Mouse (Mus musculus): ENCODE measurements around the gene Ackr4. TPM values are rescaled to one million over a fixed set of nuclear protein-coding genes. Genes with fewer than 3 reads are reported as not detected.

Gene Ackr4
- not detected in 2 replicates for polyA plus RNA-seq (2012; ENCODE audit: insufficient read depth, low replicate concordance)

DNA sequence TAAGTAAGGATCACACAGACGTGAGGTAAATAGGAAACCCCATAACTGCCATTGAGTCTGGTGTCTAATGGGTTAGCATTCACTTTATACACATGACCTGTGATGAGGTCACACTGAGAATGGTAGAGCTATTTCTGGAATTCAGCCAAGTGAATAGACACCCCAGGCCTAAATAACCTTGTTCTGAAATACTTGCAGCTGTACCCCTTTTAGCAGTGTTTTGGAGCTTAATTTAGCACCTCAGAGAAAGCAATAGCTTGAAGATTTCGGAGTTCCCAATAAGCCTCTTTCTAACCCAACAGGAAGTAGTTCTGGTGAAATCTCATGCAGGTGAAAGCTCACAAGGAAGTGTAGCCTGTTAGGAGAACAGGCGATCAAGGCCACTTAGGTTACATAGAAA is at the start of gene Ackr4:
Gene Ackr4 (minus strand): TSS at position 101 of the 400 bp plus-strand sequence.
- Histone ChIP-seq H3K4me3 (replicated peaks) (no peak within 1 kb of the TSS), H3K4me1 (peaks cover 14% of the 10 kb centered on the region), H3K9me3 (no peaks in the 10 kb centered on the region), H3K27me3 (replicated peaks) (peaks cover 5% of the 10 kb centered on the region), H3K36me3 (replicated peaks; ENCODE audit: low read length) (peaks cover 45% of the 10 kb centered on the region)
- no peak for TF ChIP-seq FLI1 (IDR thresholded peaks at IDR 0.05; ENCODE audit: low read length)

DNA sequence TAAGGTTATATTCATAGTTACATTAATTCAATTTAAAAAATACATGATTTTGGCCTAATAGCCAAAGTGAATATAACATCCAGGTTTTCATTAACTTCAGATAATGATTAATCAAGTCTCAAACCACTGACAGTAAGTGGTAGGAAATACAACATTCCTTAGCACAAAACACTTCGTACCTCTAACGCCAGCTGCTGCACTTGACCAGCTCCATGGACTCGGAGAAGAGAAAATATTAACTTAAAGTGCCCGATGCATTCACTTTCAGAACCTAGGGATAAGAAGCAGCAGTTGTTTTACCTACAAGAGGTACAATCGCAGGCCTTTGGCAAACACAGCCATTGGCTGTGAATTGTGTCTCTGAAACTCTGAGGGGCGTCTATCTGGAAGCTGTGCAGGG is 45.6 kb upstream of the Ackr4 start:
- Histone ChIP-seq H3K9me3 (no peaks in the 10 kb centered on the region), H3K27me3 (replicated peaks) (no peaks in the 10 kb centered on the region), H3K4me1 (no peaks in the 10 kb centered on the region), H3K36me3 (replicated peaks; ENCODE audit: low read length) (peaks cover 92% of the 10 kb centered on the region), H3K4me3 (replicated peaks) (no peak overlapping the region)
- TF ChIP-seq GATA1 (IDR thresholded peaks at IDR 0.05; ENCODE audit: borderline replicate concordance, low read length) (no peak), FLI1 (IDR thresholded peaks at IDR 0.05; ENCODE audit: low read length) (no peak)

DNA sequence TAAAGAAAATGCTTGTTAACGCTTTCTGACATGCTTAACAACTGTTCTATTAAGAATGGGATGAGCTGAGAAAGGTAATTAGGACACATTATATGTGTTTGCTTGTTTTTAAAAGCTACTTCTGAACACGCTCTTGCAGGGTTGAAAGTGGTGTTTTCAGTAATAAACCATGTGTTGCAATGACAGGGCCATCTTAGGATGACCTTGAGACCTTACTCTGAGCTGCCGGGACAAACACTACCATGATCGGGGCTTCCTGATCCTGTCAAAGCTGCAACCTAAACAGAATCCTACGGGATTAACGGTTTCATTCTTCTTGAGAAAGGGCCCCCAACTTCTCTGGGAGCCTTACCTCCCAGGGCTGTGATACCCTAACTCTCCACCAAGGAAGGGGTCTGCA is 44.9 kb upstream of the Ackr4 start:
- H3K4me1 ChIP-seq = no peaks in the 10 kb centered on the region
- no peaks in the 10 kb centered on the region for H3K9me3 ChIP-seq
- peaks cover 92% of the 10 kb centered on the region for H3K36me3 ChIP-seq (replicated peaks; ENCODE audit: low read length)
- no peaks in the 10 kb centered on the region for H3K27me3 ChIP-seq (replicated peaks)
- TF ChIP-seq FLI1 (IDR thresholded peaks at IDR 0.05; ENCODE audit: low read length) (no peak), GATA1 (IDR thresholded peaks at IDR 0.05; ENCODE audit: borderline replicate concordance, low read length) (no peak)
- no peak overlapping the region for H3K4me3 ChIP-seq (replicated peaks)

DNA sequence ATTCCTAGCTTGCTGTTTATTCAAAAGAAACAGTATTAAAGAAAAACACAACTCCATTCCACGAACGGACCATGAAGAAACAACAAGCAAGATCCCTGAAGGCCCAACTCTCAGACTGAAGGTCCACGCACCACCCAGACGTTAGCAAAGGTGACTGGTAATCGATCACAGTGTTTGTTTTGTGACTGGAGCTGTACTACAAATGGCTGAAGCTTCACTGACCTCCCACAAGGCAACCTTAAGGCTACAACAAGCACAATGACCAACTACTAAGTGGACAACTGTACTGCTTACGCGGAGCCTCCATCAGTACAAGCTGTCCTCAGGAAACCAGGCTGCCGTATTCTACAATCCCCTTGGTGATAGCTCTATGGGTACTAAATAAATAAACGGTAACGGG is 43.3 kb upstream of the Ackr4 start:
- Histone ChIP-seq H3K4me3 (replicated peaks) (no peak overlapping the region), H3K9me3 (no peaks in the 10 kb centered on the region), H3K36me3 (replicated peaks; ENCODE audit: low read length) (peaks cover 92% of the 10 kb centered on the region), H3K4me1 (no peaks in the 10 kb centered on the region), H3K27me3 (replicated peaks) (no peaks in the 10 kb centered on the region)
- TF ChIP-seq GATA1 (IDR thresholded peaks at IDR 0.05; ENCODE audit: borderline replicate concordance, low read length) = no peak
- no peak for TF ChIP-seq FLI1 (IDR thresholded peaks at IDR 0.05; ENCODE audit: low read length)

DNA sequence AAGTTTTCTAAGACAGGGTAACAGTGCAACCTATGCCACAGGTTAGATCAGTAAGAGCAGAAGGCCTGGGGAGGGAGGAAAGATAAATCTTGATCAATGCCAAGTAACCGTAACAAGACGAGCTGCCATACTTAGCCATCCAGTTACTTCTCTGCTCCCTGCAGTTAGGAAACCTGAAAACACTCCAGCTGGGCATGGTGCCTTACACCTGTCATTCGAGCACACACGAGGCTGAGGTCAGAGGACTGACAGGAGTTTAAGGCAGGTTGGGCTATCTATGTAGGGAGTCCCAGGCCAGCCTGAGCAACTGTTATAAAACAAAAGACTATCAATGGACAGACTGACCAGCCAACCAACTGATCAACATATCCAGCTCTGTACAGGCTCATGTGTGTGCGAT is 39.2 kb upstream of the Ackr4 start:
- no peak for TF ChIP-seq FLI1 (IDR thresholded peaks at IDR 0.05; ENCODE audit: low read length)
- TF ChIP-seq GATA1 (IDR thresholded peaks at IDR 0.05; ENCODE audit: borderline replicate concordance, low read length) = no peak
- H3K27me3 ChIP-seq (replicated peaks) = no peaks in the 10 kb centered on the region
- H3K4me1 ChIP-seq = no peaks in the 10 kb centered on the region
- peaks cover 92% of the 10 kb centered on the region for H3K36me3 ChIP-seq (replicated peaks; ENCODE audit: low read length)
- no peak overlapping the region for H3K4me3 ChIP-seq (replicated peaks)
- H3K9me3 ChIP-seq = no peaks in the 10 kb centered on the region

DNA sequence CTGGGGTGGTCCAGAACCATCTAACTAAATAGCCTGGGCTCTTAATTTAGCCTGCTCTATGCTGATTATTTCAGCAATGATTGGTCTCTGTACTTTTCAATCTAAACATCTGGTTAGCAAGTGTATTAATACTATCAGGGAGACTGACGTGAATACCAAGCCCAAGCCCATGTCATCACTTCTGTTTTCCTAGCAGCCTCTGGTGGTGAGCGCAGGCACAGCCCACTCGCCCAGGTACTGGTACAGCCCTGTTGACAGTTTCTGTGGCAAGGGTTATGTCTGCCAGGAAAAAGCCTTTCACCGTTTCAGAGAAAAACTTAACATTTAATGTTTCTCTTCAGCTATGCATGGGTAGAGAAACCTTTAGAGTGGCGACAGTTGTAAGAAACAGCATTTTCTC is 37.5 kb upstream of the Ackr4 start:
- Histone ChIP-seq H3K9me3 (no peaks in the 10 kb centered on the region), H3K36me3 (replicated peaks; ENCODE audit: low read length) (peaks cover 92% of the 10 kb centered on the region), H3K4me3 (replicated peaks) (no peak overlapping the region), H3K4me1 (no peaks in the 10 kb centered on the region), H3K27me3 (replicated peaks) (no peaks in the 10 kb centered on the region)
- TF ChIP-seq GATA1 (IDR thresholded peaks at IDR 0.05; ENCODE audit: borderline replicate concordance, low read length) (no peak), FLI1 (IDR thresholded peaks at IDR 0.05; ENCODE audit: low read length) (no peak)

DNA sequence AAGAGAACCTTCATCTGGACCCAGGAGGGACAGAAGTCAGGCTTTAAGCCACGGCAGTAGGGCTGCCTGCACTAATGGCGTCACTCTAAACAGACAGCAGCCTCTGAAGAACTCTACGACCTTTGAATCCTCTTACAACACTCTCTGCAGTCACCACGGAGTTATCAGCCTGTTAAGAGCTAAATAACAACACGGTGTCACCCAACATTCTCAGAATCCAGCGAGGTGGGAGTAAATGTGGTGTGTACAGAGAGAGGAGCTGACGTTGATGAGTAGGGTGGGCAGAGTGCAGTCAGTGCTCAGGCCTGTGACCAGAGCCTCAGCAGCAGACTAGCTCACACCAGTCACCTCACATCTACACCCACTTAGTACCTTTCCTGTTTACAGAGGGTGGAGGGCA is 34.4 kb upstream of the Ackr4 start:
- H3K27me3 ChIP-seq (replicated peaks) = no peaks in the 10 kb centered on the region
- H3K4me3 ChIP-seq (replicated peaks) = no peak overlapping the region
- no peaks in the 10 kb centered on the region for H3K4me1 ChIP-seq
- no peaks in the 10 kb centered on the region for H3K9me3 ChIP-seq
- TF ChIP-seq FLI1 (IDR thresholded peaks at IDR 0.05; ENCODE audit: low read length) (no peak), GATA1 (IDR thresholded peaks at IDR 0.05; ENCODE audit: borderline replicate concordance, low read length) (no peak)
- peaks cover 100% of the 10 kb centered on the region for H3K36me3 ChIP-seq (replicated peaks; ENCODE audit: low read length)

DNA sequence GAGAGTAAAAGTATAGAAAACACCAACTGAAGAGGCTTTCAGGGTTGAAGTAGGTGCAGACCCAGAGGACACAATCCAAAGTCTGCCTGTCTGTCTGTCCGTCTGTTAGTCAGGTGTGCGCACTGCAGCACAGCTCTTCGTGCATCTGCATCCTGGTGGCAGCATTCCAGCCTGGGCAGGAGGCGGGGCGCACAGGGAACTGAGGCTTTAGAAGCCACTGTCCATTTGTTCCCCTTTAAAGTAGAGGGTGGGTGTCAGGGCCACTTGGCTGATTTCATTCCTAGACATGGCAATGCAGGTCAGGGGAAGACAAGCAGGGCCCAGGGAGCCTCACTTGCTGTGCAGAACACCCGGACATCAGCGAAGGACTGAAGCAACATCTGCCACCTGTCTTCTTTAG is 30.6 kb upstream of the Ackr4 start:
- H3K9me3 ChIP-seq = no peaks in the 10 kb centered on the region
- H3K36me3 ChIP-seq (replicated peaks; ENCODE audit: low read length) = peaks cover 99% of the 10 kb centered on the region
- no peaks in the 10 kb centered on the region for H3K27me3 ChIP-seq (replicated peaks)
- no peak overlapping the region for H3K4me3 ChIP-seq (replicated peaks)
- no peak for TF ChIP-seq GATA1 (IDR thresholded peaks at IDR 0.05; ENCODE audit: borderline replicate concordance, low read length)
- TF ChIP-seq FLI1 (IDR thresholded peaks at IDR 0.05; ENCODE audit: low read length) = no peak
- H3K4me1 ChIP-seq = no peaks in the 10 kb centered on the region

DNA sequence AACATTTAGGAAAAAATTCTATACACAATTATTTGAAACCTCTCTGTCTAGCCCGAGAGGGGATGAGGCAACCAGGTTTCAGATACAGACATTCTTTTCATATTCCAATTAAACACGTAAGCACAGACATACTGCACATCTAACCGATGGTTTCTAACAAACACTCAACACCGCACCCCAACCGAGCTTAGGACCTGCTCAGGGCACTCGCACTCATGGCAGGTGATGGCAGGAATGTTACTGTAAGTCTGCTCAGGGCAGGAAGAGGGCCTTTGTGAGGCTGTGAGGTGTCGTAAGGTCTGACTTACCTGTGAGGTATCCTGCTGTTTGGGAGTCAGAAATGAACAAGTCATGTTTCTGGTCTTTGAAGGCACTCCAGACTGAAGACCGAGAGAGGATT is 29.8 kb upstream of the Ackr4 start:
- TF ChIP-seq GATA1 (IDR thresholded peaks at IDR 0.05; ENCODE audit: borderline replicate concordance, low read length) (no peak), FLI1 (IDR thresholded peaks at IDR 0.05; ENCODE audit: low read length) (no peak)
- H3K36me3 ChIP-seq (replicated peaks; ENCODE audit: low read length) = peaks cover 99% of the 10 kb centered on the region
- H3K27me3 ChIP-seq (replicated peaks) = no peaks in the 10 kb centered on the region
- H3K4me3 ChIP-seq (replicated peaks) = no peak overlapping the region
- H3K4me1 ChIP-seq = no peaks in the 10 kb centered on the region
- H3K9me3 ChIP-seq = no peaks in the 10 kb centered on the region

DNA sequence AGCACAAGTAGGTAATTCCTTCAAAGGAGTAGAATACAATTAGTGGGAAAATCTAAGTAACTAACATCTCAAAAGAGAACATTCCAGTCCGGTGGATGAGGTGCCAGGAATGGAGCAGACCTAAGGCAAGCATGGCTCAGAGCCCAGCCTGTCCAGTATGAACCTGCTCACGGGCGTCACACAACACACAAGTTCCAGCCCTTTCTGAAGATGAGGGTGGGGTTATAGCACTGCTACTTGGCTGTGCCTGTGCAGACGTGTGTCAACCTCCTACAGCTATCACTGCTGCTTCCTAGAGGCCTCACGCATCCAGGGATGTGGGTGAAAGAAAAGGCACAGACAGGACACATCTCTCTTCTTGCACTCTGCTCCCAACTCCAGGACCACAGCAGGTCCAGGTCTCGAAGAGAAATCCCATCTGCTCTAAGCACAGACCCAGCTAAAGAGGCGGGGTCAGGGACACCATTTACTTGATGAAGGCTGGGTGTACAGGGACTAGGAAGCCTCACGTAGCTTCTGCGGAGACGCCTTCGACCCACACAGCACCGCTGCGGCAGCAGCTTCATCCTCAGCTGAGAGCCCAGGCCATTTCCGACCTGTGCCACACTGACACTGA is 28.5 kb upstream of the Ackr4 start:
- no peak for TF ChIP-seq GATA1 (IDR thresholded peaks at IDR 0.05; ENCODE audit: borderline replicate concordance, low read length)
- TF ChIP-seq FLI1 (IDR thresholded peaks at IDR 0.05; ENCODE audit: low read length) = no peak
- Histone ChIP-seq H3K36me3 (replicated peaks; ENCODE audit: low read length) (peaks cover 99% of the 10 kb centered on the region), H3K4me3 (replicated peaks) (no peak overlapping the region), H3K27me3 (replicated peaks) (no peaks in the 10 kb centered on the region), H3K4me1 (no peaks in the 10 kb centered on the region), H3K9me3 (no peaks in the 10 kb centered on the region)

DNA sequence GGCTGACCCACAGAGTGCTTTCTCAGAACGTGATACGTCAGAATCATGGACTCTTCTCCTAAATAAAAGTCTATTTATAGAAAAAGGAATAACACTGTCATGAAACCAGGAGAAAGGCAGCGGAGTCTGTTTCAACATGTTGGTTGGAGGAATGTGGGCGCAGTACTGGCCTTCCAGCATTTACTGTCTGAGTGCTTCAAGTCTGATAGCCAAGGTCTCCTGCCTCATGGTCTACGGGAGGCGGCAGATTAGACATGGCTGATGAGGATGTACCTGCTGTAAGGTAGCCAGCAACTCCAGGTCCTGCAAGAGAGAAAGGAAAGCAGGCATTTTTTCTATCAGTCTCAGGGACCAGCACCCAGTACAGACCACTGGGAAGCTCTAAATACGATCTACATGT is 25.4 kb upstream of the Ackr4 start:
- H3K36me3 ChIP-seq (replicated peaks; ENCODE audit: low read length) = peaks cover 79% of the 10 kb centered on the region

More for the DNA sequence above, 25.4 kb upstream of the Ackr4 start:
- Histone ChIP-seq H3K9me3 (no peaks in the 10 kb centered on the region), H3K4me3 (replicated peaks) (no peak overlapping the region), H3K4me1 (no peaks in the 10 kb centered on the region), H3K27me3 (replicated peaks) (no peaks in the 10 kb centered on the region)
- TF ChIP-seq FLI1 (IDR thresholded peaks at IDR 0.05; ENCODE audit: low read length) (no peak), GATA1 (IDR thresholded peaks at IDR 0.05; ENCODE audit: borderline replicate concordance, low read length) (no peak)

Measured in megakaryocyte, embryonic 14.5 days (primary cell).